Mouse (Mus musculus) forebrain, embryonic 11.5 days (tissue): Measurements from ENCODE around the gene Gal3st2. TPM values are rescaled to one million over a fixed set of nuclear protein-coding genes. Genes with fewer than 3 reads are reported as not detected.
"Not testable (repeated sequence)": the region's sequence is repeated elsewhere in the genome, so short reads cannot be mapped to it uniquely, and the experiment has no call there.

ENCODE experiments used
- ATAC-seq: fragments of 200-750 bp; cut with Nextera tagmentation; replicated peaks from 2 replicates; pipeline ENCODE4 v1.8.0; 2017; ENCODE audit warnings: moderate TSS enrichment; ENCODE audit not compliant: low FRiP score
- DNase-seq: peaks from one replicate; pipeline ENCODE4 v3.0.0-alpha.2; 2017; ENCODE audit warnings: low spot score
- H3K27ac ChIP-seq: fragments of 300-500 bp; sonication (generic); 2 replicates; pipeline ENCODE4 v1.5.1; 2014; ENCODE audit warnings: low read depth, low read length
- H3K27me3 ChIP-seq: fragments of 300-500 bp; sonication (generic); 2 replicates; pipeline ENCODE4 v1.6.1; 2014; ENCODE audit warnings: mild to moderate bottlenecking, low read length, mixed read lengths; ENCODE audit not compliant: control insufficient read depth, insufficient read depth
- H3K36me3 ChIP-seq: fragments of 300-500 bp; sonication (generic); 2 replicates; pipeline ENCODE4 v1.6.1; 2014; ENCODE audit warnings: mild to moderate bottlenecking, low read length, moderate library complexity, mixed read lengths; ENCODE audit not compliant: control insufficient read depth, insufficient read depth
- H3K4me1 ChIP-seq: fragments of 300-500 bp; sonication (generic); replicated peaks from 2 replicates; pipeline ENCODE4 v1.6.1; 2014; ENCODE audit warnings: low read length, mixed read lengths; ENCODE audit not compliant: control insufficient read depth, insufficient read depth
- H3K4me2 ChIP-seq: fragments of 300-500 bp; sonication (generic); 2 replicates; pipeline ENCODE4 v1.6.1; 2014; ENCODE audit warnings: low read depth, mild to moderate bottlenecking, low read length, moderate library complexity, mixed read lengths; ENCODE audit not compliant: severe bottlenecking
- H3K4me3 ChIP-seq: fragments of 300-500 bp; sonication (generic); 2 replicates; pipeline ENCODE4 v1.5.1; 2014; ENCODE audit warnings: low read depth, low read length
- H3K9ac ChIP-seq: fragments of 300-500 bp; sonication (generic); 2 replicates; pipeline ENCODE4 v1.6.1; 2014; ENCODE audit warnings: low read length
- H3K9me3 ChIP-seq: fragments of 300-500 bp; sonication (generic); 2 replicates; pipeline ENCODE4 v1.6.1; 2016; ENCODE audit warnings: low read length, mixed read lengths; ENCODE audit not compliant: control insufficient read depth
- WGBS: fragments of 180-500 bp; shearing (Covaris S2); extraction: QIAGEN DNeasy Blood & Tissue Kit; methylation state at CpG from one replicate; pipeline ENCODE4 v1.1.7; 2014; 5-methylcytosine and 5-hydroxymethylcytosine counted together
- polyA plus RNA-seq: library from polyadenylated mRNA; unstranded; fragments of >200 nt; fragmentation: Nextera tagmentation; extraction: Ambion mirVana; gene quantifications from 2 replicates; pipeline ENCODE4 v1.2.1, GENCODE M21; 2014

Gene Gal3st2
- polyA plus RNA-seq, 1 experiment from 2014 or later = not detected

DNA sequence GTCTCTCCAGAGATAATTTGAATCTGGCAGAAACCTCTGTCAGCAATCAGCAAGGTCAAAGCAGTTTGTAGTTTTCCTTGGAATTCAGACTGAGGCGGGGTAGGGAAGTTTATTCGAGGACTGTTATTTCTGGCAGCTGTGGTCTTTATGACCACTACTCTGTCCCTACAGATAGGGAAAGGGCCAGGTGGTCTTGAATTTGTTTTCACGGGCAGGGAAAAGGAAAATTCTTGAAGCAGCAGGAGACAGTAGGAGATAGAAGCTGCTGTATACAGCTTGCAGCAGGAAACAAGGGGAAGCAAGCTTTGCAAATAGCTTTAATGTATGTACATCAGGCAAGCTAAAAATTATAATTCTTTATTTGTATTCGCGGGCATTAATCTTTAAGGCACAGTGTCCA lies 40.2 kb downstream of the Gal3st2 start:
- not testable (repeated sequence) for H3K9me3 ChIP-seq, H3K27ac ChIP-seq, H3K27me3 ChIP-seq, H3K9ac ChIP-seq, DNase-seq, ATAC-seq, H3K36me3 ChIP-seq, H3K4me1 ChIP-seq, H3K4me3 ChIP-seq, H3K4me2 ChIP-seq
- 69% methylated on average over 3 of the region's 5 CpGs for WGBS

DNA sequence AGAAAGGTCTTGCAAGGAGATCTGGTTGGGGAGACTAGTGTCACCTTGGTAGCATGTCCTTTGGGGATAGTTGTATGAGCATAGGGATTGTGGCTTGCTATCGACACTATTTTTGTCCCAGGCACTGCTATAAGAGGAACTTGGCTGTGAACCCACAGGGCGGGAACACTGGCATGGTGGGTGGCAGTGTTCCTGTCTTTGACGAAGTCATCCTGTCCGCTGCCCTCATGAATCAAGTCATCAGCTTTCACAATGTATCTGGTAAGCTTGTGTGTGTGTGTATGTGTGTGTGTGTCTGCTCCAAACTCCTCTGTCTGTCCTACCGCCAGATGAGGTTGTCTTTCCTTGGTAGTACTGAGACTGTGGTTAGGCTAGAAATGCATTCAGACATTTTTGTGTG lies 45.6 kb downstream of the Gal3st2 start:
- H3K27me3 ChIP-seq, H3K4me3 ChIP-seq, H3K9me3 ChIP-seq, H3K4me1 ChIP-seq, H3K27ac ChIP-seq, H3K4me2 ChIP-seq, H3K36me3 ChIP-seq, DNase-seq, ATAC-seq, H3K9ac ChIP-seq: not testable (repeated sequence)
- 77% methylated on average over 3 of the region's 5 CpGs for WGBS

DNA sequence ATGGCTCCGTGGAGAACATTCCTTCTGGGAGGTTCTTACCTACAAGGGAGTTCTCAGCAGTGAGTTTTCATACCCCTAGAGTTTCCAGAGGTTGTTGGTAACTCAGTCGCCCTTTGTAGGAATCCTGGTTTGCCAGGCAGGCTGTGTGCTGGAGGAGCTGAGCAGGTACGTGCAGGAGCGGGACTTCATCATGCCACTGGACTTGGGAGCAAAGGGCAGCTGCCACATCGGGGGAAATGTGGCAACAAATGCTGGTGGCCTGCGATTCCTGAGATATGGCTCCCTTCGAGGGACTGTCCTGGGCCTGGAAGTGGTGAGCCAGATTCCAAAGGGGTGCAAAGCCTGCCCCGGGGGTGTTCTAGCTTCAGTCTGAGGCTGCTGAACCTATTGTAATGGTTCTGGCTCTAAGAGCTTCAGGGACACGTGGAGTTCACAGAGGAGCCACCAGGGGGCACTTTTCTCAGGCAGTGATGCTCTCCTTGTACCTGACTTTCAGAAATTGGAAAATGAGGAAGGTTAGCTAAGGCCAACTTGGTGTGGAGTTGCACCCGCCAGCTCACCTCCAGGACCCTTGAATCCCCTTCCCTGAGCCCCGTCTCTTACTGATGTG lies 48.0 kb downstream of the Gal3st2 start:
- not testable (repeated sequence) for ATAC-seq

DNA sequence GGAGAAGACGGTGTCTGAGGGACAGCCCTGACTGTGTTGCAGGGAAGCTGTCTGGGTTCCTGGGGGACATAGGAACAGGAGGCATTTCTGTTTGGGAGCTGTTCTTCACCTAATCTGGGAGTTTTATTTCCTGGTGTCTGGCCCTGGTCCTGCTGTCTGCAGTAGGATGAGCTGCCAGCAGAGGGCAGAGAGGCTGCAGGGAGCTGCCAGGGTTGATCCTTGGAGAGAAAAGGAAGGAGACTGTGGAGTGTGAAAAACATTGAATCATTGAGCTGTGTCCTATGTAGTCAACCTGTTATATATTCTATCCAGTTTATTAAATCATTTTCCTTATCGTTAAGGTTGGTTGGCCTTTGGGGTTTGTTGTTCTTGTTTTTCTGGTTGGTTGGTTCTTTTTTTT lies 50.8 kb downstream of the Gal3st2 start:
- H3K4me2 ChIP-seq = not testable (repeated sequence)

More for the DNA sequence above, 48.0 kb downstream of the Gal3st2 start:
- WGBS = no CpG with 5 or more reads among the region's 11 CpGs
- not testable (repeated sequence) for DNase-seq, H3K27ac ChIP-seq, H3K4me2 ChIP-seq, H3K27me3 ChIP-seq, H3K9me3 ChIP-seq, H3K36me3 ChIP-seq, H3K4me1 ChIP-seq, H3K9ac ChIP-seq, H3K4me3 ChIP-seq

GRCm38 (mm10) chr1:93917160-93917559 lies 56.1 kb downstream of the Gal3st2 start:
- WGBS = 88% methylated on average over 3 of the region's 3 CpGs
- DNase-seq, H3K36me3 ChIP-seq, H3K4me2 ChIP-seq, H3K4me3 ChIP-seq, H3K9ac ChIP-seq, H3K27ac ChIP-seq, H3K9me3 ChIP-seq, ATAC-seq, H3K27me3 ChIP-seq, H3K4me1 ChIP-seq: not testable (repeated sequence)

More for the DNA sequence above, 50.8 kb downstream of the Gal3st2 start:
- not testable (repeated sequence) for DNase-seq, H3K27me3 ChIP-seq, H3K9ac ChIP-seq, H3K4me3 ChIP-seq, H3K4me1 ChIP-seq, H3K9me3 ChIP-seq, H3K36me3 ChIP-seq, H3K27ac ChIP-seq
- WGBS = no CpG with 5 or more reads among the region's 2 CpGs
- ATAC-seq = 0 out of 2 replicates have a peak, but pooled peaks have one; percentile 35

- DNase-seq, H3K4me2 ChIP-seq, H3K4me1 ChIP-seq, H3K27ac ChIP-seq, H3K36me3 ChIP-seq, H3K9ac ChIP-seq, ATAC-seq, H3K9me3 ChIP-seq, H3K4me3 ChIP-seq, H3K27me3 ChIP-seq: not testable (repeated sequence)
- WGBS = 86% methylated on average over 2 of the region's 2 CpGs
Measured at GRCm38 (mm10) chr1:93918011-93918410, 56.9 kb downstream of the Gal3st2 start, which contains the start of gene Gal3st2b. Gene Gal3st2b, plus strand, starts transcription at chr1:93918311.

GRCm38 (mm10) chr1:93918775-93919174 lies 57.7 kb downstream of the Gal3st2 start:
- not testable (repeated sequence) for H3K9me3 ChIP-seq, H3K4me2 ChIP-seq, ATAC-seq, H3K36me3 ChIP-seq, DNase-seq, H3K27me3 ChIP-seq, H3K4me1 ChIP-seq, H3K9ac ChIP-seq, H3K27ac ChIP-seq, H3K4me3 ChIP-seq
- WGBS = 82% methylated on average over 1 of the region's 1 CpGs

DNA sequence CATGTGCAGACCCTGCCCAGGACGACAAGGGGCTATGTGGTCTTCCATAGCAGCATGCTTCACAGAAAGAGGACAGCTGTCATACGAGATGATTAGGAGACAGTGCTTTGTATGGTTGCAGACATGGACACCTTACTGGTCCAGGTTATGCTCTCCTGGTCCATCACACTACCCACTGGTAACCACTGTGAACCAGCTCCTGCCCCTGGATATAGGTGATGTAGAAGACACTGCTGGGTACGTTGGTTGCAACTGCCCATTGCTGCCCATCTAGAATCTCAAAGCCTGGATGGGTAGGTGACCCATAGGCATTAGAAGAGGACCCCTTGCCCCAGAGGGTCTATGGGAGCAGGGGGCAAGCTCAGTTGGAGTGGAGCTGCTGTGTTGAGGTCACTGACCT lies 58.2 kb downstream of the Gal3st2 start:
- not testable (repeated sequence) for H3K9ac ChIP-seq, H3K9me3 ChIP-seq, ATAC-seq, H3K4me1 ChIP-seq, H3K27me3 ChIP-seq, DNase-seq, H3K4me2 ChIP-seq, H3K36me3 ChIP-seq, H3K4me3 ChIP-seq, H3K27ac ChIP-seq
- WGBS = 76% methylated on average over 3 of the region's 3 CpGs

DNA sequence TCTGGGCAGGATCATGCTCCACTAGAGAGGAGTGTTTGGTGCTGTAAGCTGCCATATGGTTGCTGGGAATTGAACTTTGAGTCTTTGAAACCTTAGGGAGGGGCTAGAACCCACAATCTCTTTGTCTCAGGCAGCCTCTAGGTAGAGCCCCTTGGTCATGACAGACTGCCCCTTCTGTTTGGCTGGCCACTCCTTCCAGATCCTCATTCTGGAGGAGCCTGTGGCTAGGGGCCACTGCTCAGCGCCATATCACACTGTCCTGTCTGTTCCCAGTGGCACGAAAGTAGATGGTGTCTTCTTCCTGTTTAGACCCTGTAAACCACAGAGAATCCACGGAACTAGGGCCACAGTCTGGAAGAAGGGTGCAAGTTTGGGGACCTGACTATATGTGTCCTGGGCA lies 61.5 kb downstream of the Gal3st2 start:
- not testable (repeated sequence) for H3K9me3 ChIP-seq, H3K9ac ChIP-seq, H3K4me2 ChIP-seq, H3K27ac ChIP-seq, H3K27me3 ChIP-seq, H3K36me3 ChIP-seq, H3K4me3 ChIP-seq, H3K4me1 ChIP-seq, DNase-seq, ATAC-seq
- WGBS = 83% methylated on average over 3 of the region's 3 CpGs
